21 mouse cellular contexts compared by ENCODE assay signal in genomic region chr2:16168611-16169010, GRCm38 (mm10).
A peak's percentile ranks its signal among the peaks of the same experiment; 100 is the strongest.
DNase-seq lines count a peak whose midpoint lies in the region; TF ChIP-seq lines count a peak whose summit lies in the region.
"Had no signal": no experiment of that assay in that cellular context is flagged by ENCODE, and none has a peak within 500 bp of the region (broad histone marks: within the 10 kb centered on the region; RNA-seq: fewer than 3 reads in every experiment).

No protein-coding gene starts in this region.

- WGBS in heart, embryonic 10.5 days, result 61% methylated on average over 2 of the region's 2 CpGs

- H3K27me3 ChIP-seq in heart, embryonic 10.5 days (ENCODE audit: insufficient read depth, poor library complexity, severe bottlenecking), result no peaks in the 10 kb centered on the region
- H3K27me3 ChIP-seq: heart, embryonic 15.5 days; hindbrain, embryonic 13.5 days; limb, embryonic 15.5 days had no signal

- no peaks in the 10 kb centered on the region for H3K36me3 ChIP-seq in heart, embryonic 10.5 days
- H3K36me3 ChIP-seq: forebrain, embryonic 10.5 days; heart, embryonic 15.5 days; hindbrain, embryonic 13.5 days; limb, embryonic 15.5 days had no signal

- no peak for TF ChIP-seq CTCF in embryonic fibroblast, embryonic 13.5 days (IDR thresholded peaks at IDR 0.05; ENCODE audit: borderline replicate concordance, insufficient read depth, low read length)

- H3K4me3 ChIP-seq in heart, embryonic 10.5 days, result no peak overlapping the region
- H3K4me3 ChIP-seq in embryonic fibroblast, embryonic 13.5 days (ENCODE audit: insufficient read depth, low read length), result no peak overlapping the region
- H3K4me3 ChIP-seq: forebrain, embryonic 10.5 days; heart, embryonic 15.5 days; hindbrain, embryonic 13.5 days; limb, embryonic 15.5 days had no signal

- DNase-seq in heart, adult 18-20 months, result peak; percentile 13 to 18
- no peak for DNase-seq in heart, embryonic 10.5 days (ENCODE audit: low spot score)
- peak; percentile 25 to 33 for DNase-seq in kidney, postnatal 36 days
- no peak for DNase-seq in kidney, postnatal 10 days
- DNase-seq in 3T3-L1 (ENCODE audit: low read depth, low spot score), result peak; percentile 19
- DNase-seq in ovary, postnatal 10 days (ENCODE audit: low spot score), result no peak
- no peak for DNase-seq in spleen, postnatal 4 days (ENCODE audit: low spot score in 2 of 2)
- DNase-seq: adrenal gland, adult 8-10 months; cerebellum, adult 11-12 months; gastrocnemius, postnatal 36 days; layer of hippocampus, postnatal 36 days; liver, postnatal 0 days; midbrain, embryonic 14.5 days; retina, postnatal 1 day; right cerebral cortex, postnatal 4 days; thymus, postnatal 4 days had no signal

- no peak for TF ChIP-seq POLR2A in embryonic fibroblast, embryonic 13.5 days (IDR thresholded peaks at IDR 0.05; ENCODE audit: low read depth, low read length)

- no peaks in the 10 kb centered on the region for H3K4me1 ChIP-seq in heart, embryonic 10.5 days
- peaks cover 1% of the 10 kb centered on the region; the same call in 1 of the 2 replicates for H3K4me1 ChIP-seq in embryonic fibroblast, embryonic 13.5 days (ENCODE audit: control insufficient read depth, insufficient read depth, low read length)
- H3K4me1 ChIP-seq: forebrain, embryonic 10.5 days; heart, embryonic 15.5 days; hindbrain, embryonic 13.5 days; limb, embryonic 15.5 days had no signal

- H3K9me3 ChIP-seq in heart, embryonic 10.5 days, result no peaks in the 10 kb centered on the region
- H3K9me3 ChIP-seq: forebrain, embryonic 10.5 days; heart, embryonic 15.5 days; hindbrain, embryonic 13.5 days; limb, embryonic 15.5 days had no signal

- H3K27ac ChIP-seq in heart, embryonic 10.5 days, result no peak overlapping the region
- H3K27ac ChIP-seq in embryonic fibroblast, embryonic 13.5 days (ENCODE audit: insufficient read depth, low read length), result peak overlapping the region; percentile 19; the same call in 1 of the 2 replicates
- H3K27ac ChIP-seq: forebrain, embryonic 10.5 days; heart, embryonic 15.5 days; hindbrain, embryonic 13.5 days; limb, embryonic 15.5 days had no signal

Comparison
In these comparisons a context has a peak if more than half of its experiments do, and no peak if none do; other contexts are left out.
1. DNase-seq: peak in heart, adult 18-20 months (2 of 2), kidney, postnatal 36 days (2 of 2) and 3T3-L1 (single experiment); none in heart, embryonic 10.5 days (single experiment), kidney, postnatal 10 days (single experiment), ovary, postnatal 10 days (single experiment) and spleen, postnatal 4 days (0 of 2).